Mouse (Mus musculus) G1E-ER4 (cell line): ENCODE measurements around the gene Dgcr2. TPM values are rescaled to one million over a fixed set of nuclear protein-coding genes. Genes with fewer than 3 reads are reported as not detected.

ENCODE experiments used
- GATA1 ChIP-seq: IDR thresholded peaks from one replicate; pipeline ENCODE4 v1.8.0; 2012; ENCODE audit warnings: low read length, inconsistent platforms
- polyA plus RNA-seq: library from polyadenylated mRNA; stranded (reverse); fragments of >175 nt; gene quantifications from 2 replicates; pipeline ENCODE4 v1.2.3, GENCODE M21; 2012

Gene Dgcr2
- polyA plus RNA-seq, 1 experiment = 17.4 TPM

DNA sequence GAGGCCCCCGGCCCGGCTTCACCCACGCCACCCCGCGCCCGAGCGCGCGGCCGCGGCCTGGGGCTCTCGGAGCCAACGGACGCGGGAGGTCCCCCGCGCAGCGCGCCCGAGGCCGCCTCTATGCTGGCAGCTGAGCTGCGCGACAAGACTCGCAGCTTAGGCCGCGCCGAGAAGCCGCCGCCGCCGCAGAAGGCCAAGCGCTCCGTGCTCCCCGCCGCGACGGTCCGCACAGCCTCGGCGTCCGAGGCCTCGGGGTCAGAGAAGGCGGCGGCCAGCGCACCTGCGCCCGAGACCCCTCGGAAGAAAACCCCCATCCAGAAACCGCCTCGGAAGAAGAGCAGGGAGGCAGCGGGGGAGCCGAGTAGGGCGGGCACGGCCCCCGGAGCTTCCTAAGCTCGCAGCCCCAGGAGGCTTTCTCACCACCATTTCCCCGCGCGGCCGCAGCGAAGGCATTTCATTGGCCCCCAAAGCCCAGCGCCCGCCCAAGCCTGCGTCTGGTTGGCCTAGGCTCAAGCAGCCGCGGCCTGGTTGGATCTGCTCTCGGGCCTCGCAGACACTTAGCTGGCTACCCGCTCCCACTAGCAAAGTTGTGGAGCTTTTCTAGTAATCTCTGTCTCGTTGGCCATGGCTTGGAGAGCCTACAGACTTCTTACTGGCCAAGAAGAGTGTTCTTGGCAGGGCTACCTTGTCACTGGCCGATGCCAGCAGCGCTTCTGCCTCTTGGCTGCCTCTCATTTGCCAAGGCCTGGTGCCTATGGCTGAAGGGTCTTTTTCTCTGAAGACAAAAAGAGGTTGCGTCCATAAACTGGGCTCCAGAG lies 91.0 kb downstream of the Dgcr2 start:
- no peak for TF ChIP-seq GATA1

DNA sequence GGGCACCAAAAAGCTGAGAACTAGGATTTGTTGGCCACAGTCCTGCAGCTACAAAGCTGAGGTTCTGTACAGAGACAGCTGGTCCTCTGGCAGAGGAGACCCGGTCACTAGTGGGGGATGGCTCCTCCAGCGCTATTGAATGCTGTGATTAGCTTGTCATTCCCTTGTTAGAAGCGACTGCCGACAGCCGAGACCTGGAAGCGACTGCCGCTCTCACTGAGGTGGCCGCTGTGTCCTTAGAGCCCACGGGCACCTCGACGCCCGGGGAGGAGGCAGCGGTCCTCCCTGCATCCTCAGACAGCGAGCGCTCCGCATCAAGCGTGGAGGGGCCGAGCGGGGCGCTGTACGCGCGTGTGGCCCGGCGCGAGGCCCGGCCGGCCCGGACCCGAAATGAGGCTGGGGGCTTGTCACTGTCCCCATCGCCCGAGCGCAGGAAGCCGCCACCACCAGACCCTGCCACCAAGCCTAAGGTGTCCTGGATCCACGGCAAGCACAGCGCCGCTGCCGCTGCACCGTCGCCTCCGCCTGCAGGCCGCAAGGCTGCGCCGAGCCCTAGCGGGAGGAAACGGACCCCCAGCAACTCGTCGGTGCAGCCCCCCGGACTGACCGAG lies 91.7 kb downstream of the Dgcr2 start:
- no peak for TF ChIP-seq GATA1

DNA sequence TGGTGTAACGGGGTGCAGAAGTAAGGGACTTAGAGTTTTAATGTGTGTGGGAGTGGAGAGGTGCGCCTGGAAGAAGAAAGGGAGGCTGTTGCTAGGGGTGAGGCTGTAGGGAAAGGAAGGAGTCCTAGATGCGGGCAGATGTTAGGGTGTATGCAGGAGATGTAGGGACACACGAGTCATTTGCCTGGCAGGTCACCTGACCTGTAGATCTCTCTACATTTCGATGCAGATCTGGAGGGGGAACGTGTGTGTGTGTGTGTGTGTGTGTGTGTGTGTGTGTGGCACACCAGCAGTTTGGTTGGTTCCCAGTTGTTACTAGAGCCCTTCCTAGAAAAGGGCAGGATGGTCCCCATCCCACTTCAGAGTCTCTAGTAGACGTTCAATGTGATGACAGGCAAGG lies 93.4 kb downstream of the Dgcr2 start:
- no peak for TF ChIP-seq GATA1

DNA sequence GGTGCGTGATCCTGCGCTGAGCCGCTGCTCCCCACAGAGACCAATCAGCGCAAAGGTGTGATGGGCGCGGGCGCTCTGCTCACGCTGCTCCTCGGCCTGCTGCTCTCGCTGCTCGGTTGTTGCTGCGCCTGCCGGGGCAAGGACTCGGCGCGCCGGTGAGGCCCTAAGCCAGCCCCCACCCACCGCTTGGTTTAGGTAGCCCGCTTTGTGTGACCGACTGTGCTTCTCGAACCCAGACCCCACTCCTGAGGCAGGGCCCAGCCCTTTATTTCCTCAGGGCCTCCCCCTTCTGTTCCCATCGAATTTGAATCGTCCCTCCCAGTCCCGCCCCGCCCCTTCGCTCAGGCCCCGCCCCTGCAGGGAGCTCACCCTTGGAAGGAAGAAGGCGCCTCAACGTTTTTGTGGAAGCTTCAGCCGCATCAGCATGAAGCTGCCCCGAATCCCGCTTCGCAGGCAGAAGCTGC lies 93.9 kb downstream of the Dgcr2 start:
- no peak for TF ChIP-seq GATA1

DNA sequence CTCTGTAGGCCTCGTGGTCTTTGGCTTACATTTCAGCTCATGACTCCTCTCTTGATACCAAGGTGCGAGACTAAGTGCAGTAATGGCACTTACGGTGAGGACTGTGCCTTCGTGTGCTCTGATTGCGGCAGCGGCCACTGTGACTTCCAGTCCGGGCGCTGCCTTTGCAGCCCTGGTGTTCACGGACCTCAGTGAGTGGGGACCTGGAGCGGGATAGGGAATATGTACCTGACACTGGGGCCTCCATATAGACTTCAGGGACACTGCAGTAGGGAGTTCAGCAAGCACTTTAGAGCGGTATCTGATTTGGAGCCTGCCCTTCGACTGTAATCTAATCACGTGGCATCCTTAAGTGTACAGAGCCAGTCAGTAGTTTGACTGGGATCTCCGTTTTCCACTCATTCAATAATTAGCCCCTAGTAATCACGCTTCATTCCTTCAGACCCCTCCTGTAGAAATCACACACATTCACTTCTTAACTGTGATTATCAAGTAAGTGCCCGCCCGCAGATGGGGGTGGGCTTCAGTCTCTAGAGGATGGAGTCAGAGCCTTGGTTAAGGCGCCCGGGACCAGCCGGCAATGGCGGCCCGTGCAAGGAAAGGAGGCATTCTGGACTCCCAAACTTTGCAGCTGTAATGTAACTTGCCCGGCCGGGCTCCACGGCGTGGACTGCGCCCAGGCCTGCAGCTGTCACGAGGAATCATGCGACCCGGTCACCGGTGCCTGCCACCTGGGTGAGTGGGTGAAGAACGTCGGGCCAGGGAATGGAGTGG lies 94.5 kb downstream of the Dgcr2 start:
- TF ChIP-seq GATA1 = no peak

DNA sequence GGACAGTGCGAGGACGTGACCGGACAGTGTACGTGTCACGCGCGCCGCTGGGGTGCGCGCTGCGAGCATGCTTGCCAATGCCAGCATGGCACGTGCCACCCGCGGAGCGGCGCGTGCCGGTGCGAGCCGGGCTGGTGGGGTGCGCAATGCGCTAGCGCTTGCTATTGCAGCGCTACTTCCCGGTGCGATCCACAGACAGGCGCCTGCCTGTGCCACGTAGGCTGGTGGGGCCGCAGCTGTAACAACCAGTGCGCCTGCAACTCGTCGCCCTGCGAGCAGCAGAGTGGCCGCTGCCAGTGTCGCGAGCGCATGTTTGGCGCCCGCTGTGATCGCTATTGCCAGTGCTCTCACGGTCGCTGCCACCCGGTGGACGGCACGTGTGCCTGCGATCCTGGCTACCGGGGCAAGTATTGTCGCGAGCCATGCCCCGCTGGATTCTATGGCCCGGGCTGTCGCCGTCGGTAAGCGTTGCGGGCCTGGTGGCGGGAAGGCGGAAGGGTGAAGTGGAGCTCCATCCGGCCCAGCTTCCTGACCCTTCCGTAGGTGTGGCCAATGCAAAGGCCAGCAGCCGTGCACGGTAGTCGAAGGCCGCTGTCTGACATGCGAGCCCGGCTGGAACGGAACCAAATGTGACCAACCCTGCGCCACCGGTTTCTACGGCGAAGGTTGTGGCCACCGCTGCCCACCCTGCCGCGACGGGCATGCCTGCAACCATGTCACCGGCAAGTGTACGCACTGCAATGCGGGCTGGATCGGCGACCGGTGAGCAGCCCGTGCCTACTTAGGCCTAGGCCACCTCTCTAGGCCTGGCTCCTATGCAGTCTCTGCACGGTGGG lies 95.3 kb downstream of the Dgcr2 start:
- no peak for TF ChIP-seq GATA1

DNA sequence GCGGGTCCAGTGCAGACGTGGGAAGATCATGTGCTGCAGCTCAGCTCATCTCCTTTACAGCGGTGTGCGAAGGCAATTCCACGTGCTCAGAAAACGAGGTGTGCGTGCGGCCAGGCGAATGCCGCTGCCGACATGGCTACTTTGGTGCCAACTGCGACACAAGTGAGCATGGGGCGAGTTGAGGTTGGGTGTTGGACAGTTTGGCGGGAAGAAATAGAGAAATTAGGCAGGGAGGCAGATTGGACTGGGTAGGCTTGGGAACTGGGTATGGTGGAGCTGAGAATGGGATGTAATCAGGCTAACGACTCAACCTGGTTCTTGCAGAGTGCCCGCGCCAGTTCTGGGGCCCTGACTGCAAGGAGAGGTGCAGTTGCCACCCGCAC lies 95.9 kb downstream of the Dgcr2 start:
- no peak for TF ChIP-seq GATA1

DNA sequence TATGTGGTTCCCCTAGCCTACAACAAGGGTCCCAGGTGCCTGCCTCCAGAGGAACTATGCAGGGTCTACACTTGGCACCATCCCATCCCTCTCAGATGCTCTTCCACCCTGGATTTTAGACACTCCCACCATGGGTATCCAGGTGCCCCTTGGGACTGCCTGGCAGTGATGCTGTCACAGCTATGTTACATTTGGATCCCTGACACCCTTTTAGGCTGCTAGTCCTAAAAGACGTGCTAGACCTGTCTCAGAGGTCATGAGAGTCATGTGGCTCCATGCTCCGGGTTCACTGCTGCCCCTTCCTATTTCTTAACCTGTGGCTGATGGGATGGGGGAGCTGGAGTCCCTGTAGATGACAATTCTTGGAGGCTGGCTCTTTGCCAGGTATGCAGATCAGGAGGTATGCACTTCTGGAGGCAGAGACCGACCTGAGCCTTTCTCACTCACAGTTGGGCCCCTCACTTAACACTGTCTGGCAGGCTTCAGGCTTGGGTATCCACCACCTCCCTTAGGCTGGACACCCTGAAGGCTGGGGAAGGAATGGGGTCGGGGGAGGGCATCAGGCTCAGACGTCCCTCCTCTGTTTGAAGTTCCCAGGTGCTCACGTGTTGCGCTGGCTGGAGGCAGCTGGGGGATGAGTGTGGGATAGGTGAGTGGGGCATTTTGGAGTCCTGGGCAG lies 96.4 kb downstream of the Dgcr2 start:
- TF ChIP-seq GATA1 = no peak

DNA sequence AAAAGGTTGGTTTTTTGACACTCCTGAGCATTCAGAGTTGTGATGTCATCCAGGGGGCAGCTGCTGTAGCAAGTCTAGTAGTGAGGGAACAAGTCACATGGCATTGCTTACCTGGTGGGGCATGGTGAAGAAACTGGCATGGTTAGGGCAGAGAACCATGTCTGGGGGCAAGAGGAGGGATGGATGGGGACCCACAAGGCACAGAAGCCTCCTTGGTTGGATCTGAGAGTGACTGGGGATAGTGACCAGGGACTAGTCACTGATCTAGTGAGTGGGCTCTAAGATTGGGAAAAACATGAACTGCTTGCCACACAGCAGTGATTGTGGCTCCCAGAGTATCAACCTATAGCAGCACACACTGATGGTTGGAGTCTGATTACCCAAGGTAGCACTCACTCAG lies 98.8 kb downstream of the Dgcr2 start:
- no peak for TF ChIP-seq GATA1

DNA sequence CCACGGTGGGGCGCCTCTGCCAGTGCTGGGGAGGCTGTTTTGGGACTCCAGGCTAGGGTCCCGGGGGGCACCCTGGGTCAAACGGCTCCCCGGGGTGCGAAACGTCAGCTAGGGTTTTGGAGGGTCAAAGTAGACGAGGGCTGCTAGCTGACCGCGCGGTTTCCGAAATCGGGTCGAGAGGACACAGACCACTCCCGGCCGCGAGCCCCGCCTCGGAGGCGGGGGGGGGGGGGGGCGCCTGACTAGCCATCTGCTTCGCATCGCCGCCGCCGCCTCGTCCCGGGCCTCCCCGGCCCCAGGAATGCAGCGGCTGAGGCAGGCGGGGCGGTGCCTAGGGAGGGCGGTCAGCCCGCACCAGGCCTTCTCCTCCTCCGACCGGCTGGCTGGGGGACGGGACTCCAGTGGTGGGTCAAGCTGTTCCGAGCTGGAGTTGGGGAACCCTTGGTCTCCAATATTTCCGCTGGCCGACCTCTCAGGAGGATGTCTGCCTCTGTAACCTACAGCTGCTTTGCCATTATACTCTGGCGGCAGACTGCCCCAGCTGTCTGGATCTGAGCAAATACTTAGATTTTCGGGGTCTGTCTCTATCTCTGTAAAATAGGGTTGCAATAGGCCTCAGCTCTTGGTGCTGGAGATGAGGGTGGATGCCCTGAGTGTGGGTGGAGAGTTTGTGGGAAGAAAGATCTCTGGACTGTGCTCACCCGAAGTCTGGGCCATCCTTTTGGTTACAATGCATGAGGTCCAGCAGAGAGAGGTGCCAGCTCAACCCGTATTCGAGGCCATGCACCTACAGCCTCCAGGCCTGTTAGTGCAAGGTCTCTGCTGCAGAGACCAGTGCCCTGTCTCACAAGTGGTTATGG lies 99.8 kb downstream of the Dgcr2 start:
- no peak for TF ChIP-seq GATA1

DNA sequence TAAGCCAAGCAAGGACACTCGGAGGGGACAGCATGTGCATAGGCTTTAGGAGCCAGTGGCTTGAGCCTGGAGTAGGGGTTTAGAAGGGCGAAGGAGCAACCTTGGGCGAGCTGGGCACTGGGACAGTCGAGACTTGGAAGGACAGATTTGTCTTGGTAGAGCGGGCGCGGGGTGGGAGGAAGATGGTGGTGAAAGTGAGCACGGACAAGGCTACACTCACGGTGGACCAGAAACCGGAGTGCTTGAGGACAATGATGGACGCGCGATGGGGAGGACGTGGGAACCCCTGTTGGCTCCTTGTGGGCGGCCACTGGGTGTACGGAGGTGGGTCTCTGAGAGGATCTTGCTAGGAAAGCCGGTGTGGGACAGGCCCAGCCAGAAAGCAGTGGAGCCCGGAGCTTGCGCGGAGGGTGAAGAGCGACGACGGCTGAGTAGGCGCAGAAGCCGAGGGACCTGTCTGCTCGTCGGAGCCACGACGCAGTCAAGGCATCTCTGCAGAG lies 100.5 kb downstream of the Dgcr2 start:
- no peak for TF ChIP-seq GATA1

DNA sequence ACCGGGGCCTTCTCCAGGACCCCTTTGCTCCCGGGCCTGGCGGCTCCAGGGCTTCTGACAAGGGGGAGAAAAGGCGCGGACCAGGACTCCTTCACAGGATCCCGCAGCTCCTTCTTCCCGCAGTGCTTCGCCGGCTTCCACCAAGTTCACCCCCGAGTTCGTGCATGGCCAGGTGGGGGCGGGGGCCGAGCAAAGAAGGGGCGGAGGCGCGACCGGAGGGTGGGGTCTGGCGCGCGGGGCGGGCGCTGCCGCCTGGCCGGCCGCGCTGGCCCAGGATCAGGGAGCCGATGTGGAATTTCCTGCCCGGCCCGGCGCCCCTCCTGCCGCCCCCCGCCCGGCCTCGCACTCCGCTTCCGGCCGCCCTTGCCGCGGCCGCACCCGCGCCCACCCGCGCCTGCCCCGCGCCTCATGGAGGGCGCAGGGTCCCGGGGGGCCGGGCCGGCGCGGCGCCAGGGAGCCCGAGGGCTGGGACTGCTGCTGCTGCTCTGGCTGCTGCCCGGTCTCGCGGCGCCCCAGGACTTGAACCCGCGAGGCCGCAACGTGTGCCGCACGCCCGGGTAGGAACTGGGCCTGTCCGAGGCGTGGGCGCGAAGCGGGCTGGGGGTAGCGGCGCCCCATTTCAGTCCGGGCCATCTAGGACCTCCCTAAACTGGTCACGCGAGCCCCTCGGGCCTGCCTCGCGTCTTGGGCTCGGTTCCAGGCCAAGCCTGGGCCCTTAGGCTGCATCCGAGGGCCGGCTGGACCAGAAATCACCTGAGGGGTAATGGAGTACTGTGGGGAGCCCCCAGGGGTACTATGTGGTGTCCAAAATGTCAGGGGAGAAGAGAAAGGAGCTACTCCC lies 101.2 kb downstream of the Dgcr2 start, which contains the start of gene Scarf2:
TSS of gene Scarf2 (plus strand) at position 312 of the 841 bp plus-strand sequence.
- no peak for TF ChIP-seq GATA1

DNA sequence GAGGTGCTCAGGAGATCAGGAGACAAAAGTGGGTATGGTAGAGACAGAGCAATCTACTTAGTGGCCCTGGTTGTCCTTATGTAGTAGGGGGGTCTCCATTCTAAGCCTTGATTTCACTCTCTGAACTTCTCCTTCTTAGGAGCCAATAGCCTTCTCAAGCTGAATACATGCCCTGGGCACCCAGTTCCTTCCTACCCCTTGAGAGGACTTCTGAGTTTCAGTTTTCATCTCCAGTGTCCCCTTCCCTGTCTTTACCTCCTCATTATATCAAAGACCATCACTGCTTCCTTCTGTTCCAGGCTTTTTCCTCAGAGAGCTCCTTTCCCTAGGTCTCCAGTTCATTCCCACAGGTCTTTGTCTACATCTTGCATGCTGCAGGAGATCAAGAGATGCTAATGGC lies 101.8 kb downstream of the Dgcr2 start:
- TF ChIP-seq GATA1 = no peak
